Mouse (Mus musculus): ENCODE data around the gene Rapgef5.

GRCm38 (mm10) chr12:117686732-117687131, 170.5 kb downstream of the Rapgef5 start:
- TF ChIP-seq EP300 (optimal IDR thresholded peaks at IDR 0.05) (no peak), CTCF (IDR thresholded peaks at IDR 0.05; ENCODE audit: low read depth) (no peak)

All from stomach, postnatal 0 days (tissue).